Mouse (Mus musculus): ENCODE results near the gene Tmem150a. TPM values are rescaled to one million over a fixed set of nuclear protein-coding genes. Genes with fewer than 3 reads are reported as not detected.
A peak's percentile ranks its signal among the peaks of the same experiment; 100 is the strongest.

Gene Tmem150a
- polyA plus RNA-seq, 1 experiment from 2014 or later, result 11.3 TPM

DNA sequence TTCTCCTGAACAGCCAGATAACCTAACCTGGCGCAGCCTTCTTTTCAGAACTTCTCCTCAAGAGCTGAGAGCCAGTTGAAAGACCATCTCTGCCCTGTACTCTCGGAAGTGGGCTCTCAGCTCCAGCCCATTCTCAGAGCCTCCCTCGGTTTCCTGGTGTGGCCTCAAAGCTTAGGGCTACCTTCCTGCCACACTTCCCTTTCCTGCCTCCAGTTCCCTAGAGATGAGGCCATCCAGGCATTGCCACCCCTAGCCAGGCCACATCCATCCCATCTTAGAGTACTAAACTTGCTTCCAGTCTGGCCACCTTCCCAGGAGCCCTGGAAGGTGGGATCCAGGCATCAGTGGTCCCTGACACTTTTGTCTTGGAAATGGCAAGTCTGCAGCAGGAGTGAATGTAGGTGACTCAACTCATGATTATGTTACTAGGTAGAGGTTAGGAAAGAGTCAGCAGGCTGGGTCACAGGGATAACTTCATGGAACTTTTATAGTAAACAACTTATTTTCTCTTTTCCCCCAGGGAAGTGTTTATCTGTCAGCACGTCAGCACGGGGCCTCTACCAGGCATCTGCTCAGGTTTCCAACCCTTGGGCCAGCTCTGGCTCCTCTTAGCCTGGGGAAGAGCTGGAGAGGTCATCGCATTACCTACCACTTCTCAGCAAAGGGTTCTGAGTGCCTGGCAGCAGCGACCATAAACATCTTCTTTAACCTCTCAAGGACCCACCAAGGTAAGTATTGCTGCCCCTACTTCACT lies 24.3 kb downstream of the Tmem150a start:
- H3K9ac ChIP-seq, result peak overlapping the region; percentile 61
- peak overlapping the region; percentile 86 for H3K4me2 ChIP-seq (replicated peaks)
- H3K27ac ChIP-seq, result peak overlapping the region; percentile 33; the same call in 1 of the 2 replicates
- 0 out of 2 replicates have a peak, but pooled peaks cover 6% of the 10 kb centered on the region for H3K4me1 ChIP-seq (replicated peaks)
- ATAC-seq, result peak; percentile 21; the same call in 1 of the 2 replicates
- WGBS, result 50% methylated on average over 7 of the region's 7 CpGs
- no peaks in the 10 kb centered on the region for H3K9me3 ChIP-seq
- H3K27me3 ChIP-seq (replicated peaks), result 0 out of 2 replicates have a peak, but pooled peaks cover 5% of the 10 kb centered on the region
- H3K4me3 ChIP-seq (replicated peaks), result peak overlapping the region; percentile 59
- no peaks in the 10 kb centered on the region for H3K36me3 ChIP-seq

DNA sequence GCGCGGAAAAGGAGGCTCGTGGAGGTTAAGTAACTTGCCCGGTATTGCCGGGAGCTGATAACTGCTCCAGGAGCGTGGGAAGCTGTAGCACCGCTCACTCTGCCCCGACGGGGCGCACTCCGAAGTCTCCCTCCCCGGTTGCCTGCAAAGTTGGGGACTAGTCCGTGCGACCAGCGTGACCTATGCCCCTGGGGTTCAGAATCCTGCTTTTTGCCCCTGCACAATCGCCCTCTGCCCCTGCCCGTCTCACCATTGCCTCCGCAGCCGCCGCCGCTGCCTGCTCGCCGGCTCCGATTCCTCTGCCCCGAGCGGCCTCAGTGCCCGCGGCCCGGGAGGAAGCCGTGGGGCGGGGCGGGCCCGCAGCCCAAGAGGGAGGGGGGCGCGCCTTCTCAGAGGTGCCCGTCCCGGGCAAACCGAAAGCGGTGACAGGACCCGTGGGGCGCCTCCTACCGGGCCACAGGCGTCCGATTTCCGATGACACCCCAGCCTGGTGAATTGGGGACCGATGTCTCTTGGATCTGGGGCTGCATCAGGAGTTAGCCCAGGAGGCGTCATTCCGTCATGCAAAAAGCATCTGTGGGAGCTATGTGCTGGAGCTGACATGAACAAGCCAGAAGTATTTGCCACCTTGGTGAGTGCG lies 25.0 kb downstream of the Tmem150a start, which contains the start of gene Vamp5:
Gene Vamp5, minus strand, starts transcription at position 338 of the 640 bp plus-strand sequence.
- H3K9ac ChIP-seq, result peak within 1 kb of the TSS; percentile 61
- peak within 1 kb of the TSS; percentile 33 for H3K27ac ChIP-seq
- H3K4me3 ChIP-seq (replicated peaks), result peak within 1 kb of the TSS; percentile 59
- no peaks in the 10 kb centered on the region for H3K9me3 ChIP-seq
- H3K36me3 ChIP-seq, result peaks cover 3% of the 10 kb centered on the region; the same call in 1 of the 2 replicates
- peak; percentile 91 for ATAC-seq
- 2% methylated on average over 48 of the region's 49 CpGs for WGBS
- H3K4me2 ChIP-seq (replicated peaks), result peak within 1 kb of the TSS; percentile 86
- 0 out of 2 replicates have a peak, but pooled peaks cover 6% of the 10 kb centered on the region for H3K4me1 ChIP-seq (replicated peaks)
- H3K27me3 ChIP-seq (replicated peaks), result 0 out of 2 replicates have a peak, but pooled peaks cover 5% of the 10 kb centered on the region

DNA sequence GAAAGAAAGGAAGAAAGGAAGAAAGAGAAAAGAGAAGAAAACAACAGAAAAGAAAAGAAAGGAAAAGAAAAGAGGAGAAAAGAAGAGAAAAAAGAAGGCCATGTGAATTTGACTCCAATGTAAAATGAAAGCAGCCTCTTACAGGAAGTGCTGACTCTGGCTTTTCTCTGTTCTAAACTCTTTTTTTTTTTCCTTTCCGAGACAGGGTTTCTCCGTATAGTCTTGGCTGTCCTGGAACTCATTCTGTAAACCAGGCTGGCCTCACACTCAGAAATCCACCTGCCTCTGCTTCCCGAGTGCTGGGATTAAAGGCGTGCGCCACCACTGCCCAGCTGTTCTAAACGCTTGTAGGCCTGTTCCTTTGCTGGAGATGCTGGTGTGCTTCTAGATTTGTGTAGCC lies 27.2 kb downstream of the Tmem150a start:
- Histone ChIP-seq H3K4me3 (replicated peaks) (no peak overlapping the region), H3K36me3 (peaks cover 8% of the 10 kb centered on the region; the same call in 1 of the 2 replicates), H3K27ac (no peak overlapping the region), H3K9me3 (no peaks in the 10 kb centered on the region), H3K4me2 (replicated peaks) (no peak overlapping the region), H3K4me1 (replicated peaks) (peaks cover 7% of the 10 kb centered on the region; the same call in 1 of the 2 replicates), H3K27me3 (replicated peaks) (0 out of 2 replicates have a peak, but pooled peaks cover 5% of the 10 kb centered on the region), H3K9ac (no peak overlapping the region)
- 65% methylated on average over 6 of the region's 6 CpGs for WGBS
- ATAC-seq, result no peak

DNA sequence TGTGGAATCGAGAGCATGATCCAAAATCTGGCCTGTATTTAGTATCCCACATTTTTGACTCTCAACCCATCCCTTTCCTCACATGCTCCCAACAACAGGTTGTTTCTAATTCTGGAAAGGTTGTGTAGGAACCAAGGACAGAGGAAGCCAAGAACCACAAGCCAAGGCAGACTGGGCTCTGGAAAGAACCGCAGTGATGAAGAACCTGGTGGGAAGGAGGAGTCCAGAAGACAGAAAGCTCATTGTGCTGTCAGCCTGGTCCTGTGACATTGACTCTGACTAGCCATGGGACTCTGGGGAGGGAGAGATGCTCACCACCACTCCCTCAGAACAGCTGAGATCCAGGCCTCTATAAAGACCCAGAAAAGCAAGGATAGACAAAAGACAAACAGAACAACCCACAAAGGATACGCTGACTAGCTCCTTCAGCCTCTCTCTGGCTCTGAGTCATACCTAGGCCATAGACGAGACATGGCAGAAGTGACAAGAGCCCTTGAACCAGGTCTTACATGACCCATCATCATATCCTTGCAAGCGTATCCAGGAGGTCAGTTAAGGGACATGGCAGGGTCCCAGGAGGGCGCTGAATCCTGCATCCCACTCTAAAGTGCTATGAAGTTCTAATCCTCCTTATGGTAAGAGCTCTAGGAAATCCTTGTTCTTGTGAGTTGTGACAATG lies 28.0 kb downstream of the Tmem150a start:
- H3K9me3 ChIP-seq, result no peaks in the 10 kb centered on the region
- H3K27ac ChIP-seq, result no peak overlapping the region
- H3K4me3 ChIP-seq (replicated peaks), result no peak overlapping the region
- H3K36me3 ChIP-seq, result peaks cover 8% of the 10 kb centered on the region; the same call in 1 of the 2 replicates
- H3K4me2 ChIP-seq (replicated peaks), result no peak overlapping the region
- 0 out of 2 replicates have a peak, but pooled peaks cover 5% of the 10 kb centered on the region for H3K27me3 ChIP-seq (replicated peaks)
- no peak overlapping the region for H3K9ac ChIP-seq
- 88% methylated on average over 6 of the region's 6 CpGs for WGBS
- no peak for ATAC-seq
- H3K4me1 ChIP-seq (replicated peaks), result peaks cover 9% of the 10 kb centered on the region

DNA sequence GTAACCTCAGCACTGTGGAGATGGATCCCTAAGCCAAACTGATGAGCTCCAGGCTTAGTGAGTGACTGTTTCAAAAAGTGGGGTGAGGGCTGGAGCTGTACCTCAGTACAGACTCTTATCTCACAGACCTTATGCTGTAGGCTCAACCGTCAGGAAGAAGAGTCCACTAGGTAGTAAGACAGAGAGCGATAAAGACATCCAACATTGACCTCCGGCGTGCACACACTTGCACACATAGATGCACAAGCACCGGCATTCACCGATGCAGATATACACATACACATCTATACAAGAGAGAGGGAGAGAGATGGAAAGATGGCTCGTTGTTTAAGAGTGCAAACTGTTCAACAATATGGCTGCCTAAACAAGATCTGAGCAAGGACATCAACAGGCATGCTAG lies 28.7 kb downstream of the Tmem150a start:
- no peak for ATAC-seq
- Histone ChIP-seq H3K4me2 (replicated peaks) (no peak overlapping the region), H3K27ac (no peak overlapping the region), H3K9ac (no peak overlapping the region), H3K4me1 (replicated peaks) (peaks cover 16% of the 10 kb centered on the region), H3K36me3 (peaks cover 8% of the 10 kb centered on the region; the same call in 1 of the 2 replicates), H3K27me3 (replicated peaks) (0 out of 2 replicates have a peak, but pooled peaks cover 5% of the 10 kb centered on the region), H3K9me3 (no peaks in the 10 kb centered on the region), H3K4me3 (replicated peaks) (no peak overlapping the region)
- WGBS, result 95% methylated on average over 7 of the region's 7 CpGs

DNA sequence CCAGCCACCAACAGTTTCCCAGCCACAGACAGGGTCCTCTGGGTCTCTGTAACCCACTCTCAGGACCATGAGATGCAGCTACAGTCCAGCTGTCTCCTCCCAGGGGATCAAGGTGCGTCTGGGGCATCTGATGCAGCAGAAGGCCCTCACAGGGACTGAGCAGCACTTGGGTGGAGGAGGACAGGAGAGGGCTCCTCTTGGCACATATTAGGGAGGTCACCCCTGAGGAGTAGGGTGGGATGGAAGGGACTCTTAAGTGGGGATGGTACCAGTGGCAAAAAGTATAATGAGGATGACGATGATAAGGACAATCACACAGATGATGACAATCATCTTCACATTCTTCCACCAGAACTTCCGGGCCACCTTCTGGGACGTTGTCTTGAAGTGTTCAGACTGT lies 30.0 kb downstream of the Tmem150a start:
- Histone ChIP-seq H3K4me2 (replicated peaks) (no peak overlapping the region), H3K4me1 (replicated peaks) (peaks cover 18% of the 10 kb centered on the region), H3K9me3 (no peaks in the 10 kb centered on the region), H3K36me3 (peaks cover 8% of the 10 kb centered on the region; the same call in 1 of the 2 replicates), H3K4me3 (replicated peaks) (no peak overlapping the region), H3K27me3 (replicated peaks) (0 out of 2 replicates have a peak, but pooled peaks cover 2% of the 10 kb centered on the region), H3K27ac (no peak overlapping the region), H3K9ac (no peak overlapping the region)
- WGBS, result 82% methylated on average over 4 of the region's 4 CpGs
- no peak for ATAC-seq

DNA sequence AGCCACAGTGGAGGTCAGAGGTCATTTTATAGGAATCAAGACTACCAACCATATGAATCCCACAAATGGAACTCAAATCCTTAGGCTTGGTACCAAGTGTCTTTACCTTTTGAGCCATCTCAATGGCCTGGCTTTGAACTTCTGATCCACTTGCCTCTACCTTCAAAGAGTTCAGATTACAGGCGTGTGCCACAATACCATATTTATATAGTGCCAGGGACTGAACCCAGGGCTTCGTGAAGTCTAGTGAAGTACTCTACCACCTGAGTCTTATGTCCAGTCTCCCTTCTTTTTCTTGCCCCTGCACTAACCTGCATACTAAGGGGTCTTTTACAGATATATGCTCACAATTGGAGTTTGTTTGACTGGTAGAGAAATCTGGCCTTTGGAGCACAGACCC lies 31.3 kb downstream of the Tmem150a start:
- Histone ChIP-seq H3K36me3 (peaks cover 8% of the 10 kb centered on the region; the same call in 1 of the 2 replicates), H3K27ac (no peak overlapping the region), H3K9ac (no peak overlapping the region), H3K4me1 (replicated peaks) (peaks cover 24% of the 10 kb centered on the region), H3K9me3 (no peaks in the 10 kb centered on the region), H3K4me3 (replicated peaks) (no peak overlapping the region), H3K4me2 (replicated peaks) (no peak overlapping the region), H3K27me3 (replicated peaks) (no peaks in the 10 kb centered on the region)
- WGBS, result 94% methylated on average over 2 of the region's 2 CpGs
- ATAC-seq, result no peak

DNA sequence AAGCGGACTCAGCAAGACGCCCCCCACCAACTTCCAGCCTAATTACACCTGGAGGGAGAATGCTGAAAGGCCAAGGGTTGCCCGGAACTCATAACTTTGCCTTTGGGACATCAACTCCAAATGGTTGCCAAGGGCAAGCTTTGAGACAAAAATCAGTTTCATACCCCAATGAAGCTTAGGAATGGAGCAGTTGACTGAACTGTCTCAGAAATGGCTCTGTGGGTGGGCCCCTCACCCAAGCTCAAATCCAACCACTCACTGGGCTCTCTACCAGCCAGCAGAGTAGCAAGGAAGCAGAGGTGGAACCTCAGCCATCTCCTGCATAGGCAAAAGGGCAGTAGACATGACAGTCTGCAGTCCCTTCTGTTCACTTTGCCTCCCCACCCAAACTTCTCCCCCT lies 32.6 kb downstream of the Tmem150a start:
- no peak overlapping the region for H3K27ac ChIP-seq
- H3K9ac ChIP-seq, result no peak overlapping the region
- no peaks in the 10 kb centered on the region for H3K9me3 ChIP-seq
- H3K4me1 ChIP-seq (replicated peaks), result peaks cover 24% of the 10 kb centered on the region
- 0 out of 2 replicates have a peak overlapping the region, but pooled peaks have one; percentile 74 for H3K4me2 ChIP-seq (replicated peaks)
- no peaks in the 10 kb centered on the region for H3K27me3 ChIP-seq (replicated peaks)
- 84% methylated on average over 3 of the region's 3 CpGs for whole genome bisulfite sequencing
- H3K4me3 ChIP-seq (replicated peaks), result no peak overlapping the region
- ATAC-seq, result no peak
- H3K36me3 ChIP-seq, result peaks cover 8% of the 10 kb centered on the region; the same call in 1 of the 2 replicates

DNA sequence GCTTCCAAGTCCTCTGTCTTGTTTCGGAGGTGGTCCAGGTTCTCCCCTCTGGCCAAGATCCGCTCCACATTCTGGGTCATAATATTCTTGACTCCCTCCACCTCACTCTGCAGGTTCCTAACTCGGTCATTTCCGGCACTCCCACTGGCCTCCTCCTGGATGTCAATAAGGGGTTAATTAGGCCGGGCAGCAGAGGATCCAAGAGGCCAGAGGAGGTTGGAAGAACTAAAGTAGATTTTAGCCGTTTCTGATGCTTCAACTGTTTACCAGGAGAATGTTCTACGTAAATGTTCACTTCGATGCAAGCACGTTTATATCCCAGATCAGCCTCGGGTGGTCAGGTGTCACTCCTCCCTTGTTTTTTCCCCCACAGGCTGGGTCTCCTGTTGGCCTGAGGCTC lies 33.0 kb downstream of the Tmem150a start:
- peak overlapping the region; percentile 74 for H3K4me2 ChIP-seq (replicated peaks)
- H3K4me1 ChIP-seq (replicated peaks), result peaks cover 24% of the 10 kb centered on the region
- peaks cover 8% of the 10 kb centered on the region; the same call in 1 of the 2 replicates for H3K36me3 ChIP-seq
- H3K9me3 ChIP-seq, result no peaks in the 10 kb centered on the region
- H3K4me3 ChIP-seq (replicated peaks), result no peak overlapping the region
- no peak for ATAC-seq
- H3K27me3 ChIP-seq (replicated peaks), result no peaks in the 10 kb centered on the region
- WGBS, result 67% methylated on average over 10 of the region's 10 CpGs
- H3K27ac ChIP-seq, result no peak overlapping the region
- 0 out of 2 replicates have a peak overlapping the region, but pooled peaks have one; percentile 79 for H3K9ac ChIP-seq

DNA sequence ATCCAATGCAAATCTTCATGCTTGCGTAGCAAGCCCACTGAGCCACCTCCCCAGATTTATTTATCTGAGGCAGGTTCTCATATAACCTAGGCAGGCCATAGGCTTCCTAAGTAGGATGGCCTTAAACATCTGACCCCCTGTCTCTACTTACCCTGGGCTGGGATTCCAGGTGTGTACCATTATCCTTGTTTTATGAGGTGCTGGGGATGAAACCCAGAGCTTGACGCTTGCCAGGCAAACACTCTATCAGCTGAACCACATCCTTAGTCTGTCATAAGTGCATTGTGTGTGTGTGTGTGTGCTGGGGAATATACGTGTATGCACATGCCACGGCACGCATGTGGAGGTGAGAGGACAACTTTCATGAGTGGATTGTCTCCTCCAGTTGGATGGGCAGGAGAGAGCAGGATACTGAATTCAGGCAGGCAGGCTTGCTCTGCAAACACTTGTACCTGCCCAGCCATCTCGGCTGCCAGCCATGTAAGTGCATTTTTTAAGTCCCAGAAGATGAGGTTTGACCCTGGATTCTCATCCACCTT lies 33.6 kb downstream of the Tmem150a start:
- no peak for ATAC-seq
- Histone ChIP-seq H3K9me3 (no peaks in the 10 kb centered on the region), H3K4me2 (replicated peaks) (peak overlapping the region; percentile 74), H3K36me3 (peaks cover 8% of the 10 kb centered on the region; the same call in 1 of the 2 replicates), H3K27ac (peak overlapping the region; percentile 98), H3K4me1 (replicated peaks) (peaks cover 24% of the 10 kb centered on the region), H3K27me3 (replicated peaks) (no peaks in the 10 kb centered on the region), H3K9ac (peak overlapping the region; percentile 79; the same call in 1 of the 2 replicates), H3K4me3 (replicated peaks) (peak overlapping the region; percentile 60; the same call in 1 of the 2 replicates)
- WGBS, result 75% methylated on average over 6 of the region's 6 CpGs

DNA sequence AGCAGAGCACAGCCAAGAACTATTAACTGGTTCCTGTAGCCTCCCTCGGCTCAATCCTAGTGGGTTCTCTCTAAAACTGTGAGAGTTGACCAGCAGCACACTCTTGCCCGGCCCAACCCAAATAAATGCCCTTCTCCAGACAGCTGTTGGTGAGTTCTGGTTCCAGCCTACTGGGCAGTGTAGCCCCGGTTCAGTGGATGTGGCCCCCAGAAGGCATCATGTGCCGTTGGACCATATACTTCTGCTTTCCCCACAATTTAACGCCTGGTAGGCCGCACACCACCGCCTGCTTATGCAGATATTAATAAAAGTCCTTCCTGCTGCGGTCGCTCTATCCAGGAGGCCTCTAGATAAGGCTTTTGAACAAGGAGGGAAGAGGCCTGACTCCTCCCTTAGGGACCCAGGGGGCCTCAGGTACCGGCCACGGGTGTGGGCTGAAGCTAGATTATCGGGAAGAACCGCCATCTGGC lies 34.3 kb downstream of the Tmem150a start:
- Histone ChIP-seq H3K9ac (peak overlapping the region; percentile 79), H3K36me3 (peaks cover 8% of the 10 kb centered on the region; the same call in 1 of the 2 replicates), H3K27me3 (replicated peaks) (no peaks in the 10 kb centered on the region), H3K4me3 (replicated peaks) (peak overlapping the region; percentile 60), H3K27ac (peak overlapping the region; percentile 98), H3K9me3 (no peaks in the 10 kb centered on the region), H3K4me2 (replicated peaks) (peak overlapping the region; percentile 74), H3K4me1 (replicated peaks) (peaks cover 24% of the 10 kb centered on the region)
- WGBS, result 7% methylated on average over 13 of the region's 13 CpGs
- ATAC-seq, result peak; percentile 84
